Mouse (Mus musculus) forebrain, postnatal 0 days (tissue): Measurements from ENCODE around the gene Ccnf. TPM values are rescaled to one million over a fixed set of nuclear protein-coding genes. Genes with fewer than 3 reads are reported as not detected.

Source experiments
- ATAC-seq: fragments of 200-750 bp; cut with Nextera tagmentation; 2 replicates; pipeline ENCODE4 v1.8.0; 2017; ENCODE audit warnings: mild to moderate bottlenecking, moderate library complexity
- DNase-seq: peaks from one replicate; pipeline ENCODE4 v3.0.0-alpha.2; 2015
- H3K27ac ChIP-seq: fragments of 300-500 bp; sonication (generic); 2 replicates; pipeline ENCODE4 v1.5.1; 2014; ENCODE audit warnings: low read depth, mild to moderate bottlenecking, antibody characterized with exemption, low read length, moderate library complexity, mixed read lengths
- H3K27me3 ChIP-seq: fragments of 300-500 bp; sonication (generic); 2 replicates; pipeline ENCODE4 v1.6.1; 2014; ENCODE audit warnings: mild to moderate bottlenecking, low read length, mixed read lengths; ENCODE audit not compliant: insufficient read depth
- H3K36me3 ChIP-seq: fragments of 300-500 bp; sonication (generic); 2 replicates; pipeline ENCODE4 v1.6.1; 2014; ENCODE audit warnings: mild to moderate bottlenecking, moderate library complexity; ENCODE audit not compliant: insufficient read depth
- H3K4me1 ChIP-seq: fragments of 300-500 bp; sonication (generic); 2 replicates; pipeline ENCODE4 v1.6.1; 2014; ENCODE audit warnings: antibody characterized with exemption; ENCODE audit not compliant: insufficient read depth
- H3K4me2 ChIP-seq: fragments of 300-500 bp; sonication (generic); 2 replicates; pipeline ENCODE4 v1.6.1; 2014; ENCODE audit warnings: low read depth, mild to moderate bottlenecking, moderate library complexity
- H3K4me3 ChIP-seq: fragments of 300-500 bp; sonication (generic); 2 replicates; pipeline ENCODE4 v1.5.1; 2014; ENCODE audit warnings: low read depth, low read length, mixed read lengths
- H3K9ac ChIP-seq: fragments of 300-500 bp; sonication (generic); 2 replicates; pipeline ENCODE4 v1.6.1; 2014; ENCODE audit warnings: mild to moderate bottlenecking
- H3K9me3 ChIP-seq: fragments of 300-500 bp; sonication (generic); 2 replicates; pipeline ENCODE4 v1.6.1; 2016; ENCODE audit warnings: low read length
- CTCF ChIP-seq: sonication (generic); IDR thresholded peaks from 2 replicates; pipeline ENCODE4 v1.5.1; 2016; ENCODE audit warnings: antibody characterized with exemption, control low read depth, low read depth
- WGBS: fragments of 180-500 bp; shearing (Covaris S2); extraction: QIAGEN DNeasy Blood & Tissue Kit; methylation state at CpG from one replicate; pipeline ENCODE4 v1.1.7; 2014; 5-methylcytosine and 5-hydroxymethylcytosine counted together
- polyA plus RNA-seq: library from polyadenylated mRNA; unstranded; fragments of >200 nt; fragmentation: Nextera tagmentation; extraction: Ambion mirVana; gene quantifications from 2 replicates; pipeline ENCODE4 v1.2.1, GENCODE M21; 2015
- total RNA-seq: library from RNA; depleted of rRNA; stranded (reverse); fragments of >200 nt; gene quantifications from 2 replicates; pipeline ENCODE4 v1.2.3, GENCODE M21; 2014

Gene Ccnf
- total and polyA plus RNA-seq, 2 experiments from 2014 or later: 6.9 to 7.4 TPM

GRCm38 (mm10) chr17:24224741-24225140, 26.5 kb downstream of the Ccnf start:
- Histone ChIP-seq H3K36me3 (peaks cover 24% of the 10 kb centered on the region), H3K27ac (no peak overlapping the region), H3K4me2 (no peak overlapping the region), H3K9ac (no peak overlapping the region), H3K4me1 (peaks cover 8% of the 10 kb centered on the region; the same call in 1 of the 2 replicates), H3K27me3 (no peaks in the 10 kb centered on the region), H3K9me3 (no peaks in the 10 kb centered on the region), H3K4me3 (no peak overlapping the region)
- DNase-seq (no peak), ATAC-seq (no peak)
- no peak for TF ChIP-seq CTCF
- 89% methylated on average over 10 of the region's 10 CpGs for WGBS

- peaks cover 24% of the 10 kb centered on the region for H3K36me3 ChIP-seq
- ATAC-seq: no peak
- WGBS: 94% methylated on average over 5 of the region's 5 CpGs
Measured at GRCm38 (mm10) chr17:24223513-24223912, 27.8 kb downstream of the Ccnf start.

DNA sequence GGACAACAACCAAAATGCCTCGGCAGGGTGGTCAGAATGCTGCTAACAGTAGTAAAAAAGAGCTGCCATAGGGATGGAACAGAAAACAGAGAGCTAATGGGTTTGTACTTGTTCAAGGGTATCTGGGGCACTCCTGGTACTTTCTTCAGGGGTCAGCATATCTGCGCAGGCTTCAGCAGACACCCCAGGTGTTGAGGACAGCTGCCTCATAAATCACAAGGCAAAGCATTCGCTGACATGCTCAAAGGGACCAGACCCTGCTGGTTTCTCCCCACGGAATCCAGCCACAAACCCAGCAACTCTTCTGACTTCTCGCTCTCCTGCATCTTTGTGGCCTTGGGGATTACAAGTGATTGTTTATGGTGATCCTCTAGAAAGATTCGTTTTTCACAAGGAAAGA, 28.6 kb downstream of the Ccnf start:
- H3K27ac ChIP-seq: no peak overlapping the region
- 83% methylated on average over 6 of the region's 6 CpGs for WGBS
- DNase-seq: no peak

More at GRCm38 (mm10) chr17:24223513-24223912, 27.8 kb downstream of the Ccnf start:
- no peak overlapping the region for H3K27ac ChIP-seq
- no peak for TF ChIP-seq CTCF
- no peak for DNase-seq
- H3K4me3 ChIP-seq: no peak overlapping the region
- no peak overlapping the region for H3K9ac ChIP-seq
- H3K9me3 ChIP-seq: no peaks in the 10 kb centered on the region
- H3K27me3 ChIP-seq: no peaks in the 10 kb centered on the region
- H3K4me1 ChIP-seq: peaks cover 11% of the 10 kb centered on the region; the same call in 1 of the 2 replicates
- no peak overlapping the region for H3K4me2 ChIP-seq

GRCm38 (mm10) chr17:24220435-24221411, 30.6 kb downstream of the Ccnf start, which contains the start of gene Tedc2:
Tedc2 (minus strand) TSS chr17:24220851.
- 6% methylated on average over 41 of the region's 41 CpGs for WGBS
- H3K27me3 ChIP-seq: no peaks in the 10 kb centered on the region
- no peaks in the 10 kb centered on the region for H3K9me3 ChIP-seq
- DNase-seq (peak; percentile 90), ATAC-seq (peak; percentile 97)
- peaks cover 11% of the 10 kb centered on the region; the same call in 1 of the 2 replicates for H3K4me1 ChIP-seq
- TF ChIP-seq CTCF: no peak
- H3K36me3 ChIP-seq: peaks cover 21% of the 10 kb centered on the region
- peak within 1 kb of the TSS; percentile 73 for H3K27ac ChIP-seq
- peak within 1 kb of the TSS; percentile 66 for H3K9ac ChIP-seq
- peak within 1 kb of the TSS; percentile 70 for H3K4me3 ChIP-seq
- H3K4me2 ChIP-seq: peak within 1 kb of the TSS; percentile 86

More for the DNA sequence above, 28.6 kb downstream of the Ccnf start:
- no peaks in the 10 kb centered on the region for H3K27me3 ChIP-seq
- no peak overlapping the region for H3K4me2 ChIP-seq
- no peak overlapping the region for H3K4me3 ChIP-seq
- ATAC-seq: no peak
- no peak for TF ChIP-seq CTCF
- H3K9me3 ChIP-seq: no peaks in the 10 kb centered on the region
- peaks cover 19% of the 10 kb centered on the region for H3K36me3 ChIP-seq
- no peak overlapping the region for H3K9ac ChIP-seq
- H3K4me1 ChIP-seq: peaks cover 11% of the 10 kb centered on the region; the same call in 1 of the 2 replicates

DNA sequence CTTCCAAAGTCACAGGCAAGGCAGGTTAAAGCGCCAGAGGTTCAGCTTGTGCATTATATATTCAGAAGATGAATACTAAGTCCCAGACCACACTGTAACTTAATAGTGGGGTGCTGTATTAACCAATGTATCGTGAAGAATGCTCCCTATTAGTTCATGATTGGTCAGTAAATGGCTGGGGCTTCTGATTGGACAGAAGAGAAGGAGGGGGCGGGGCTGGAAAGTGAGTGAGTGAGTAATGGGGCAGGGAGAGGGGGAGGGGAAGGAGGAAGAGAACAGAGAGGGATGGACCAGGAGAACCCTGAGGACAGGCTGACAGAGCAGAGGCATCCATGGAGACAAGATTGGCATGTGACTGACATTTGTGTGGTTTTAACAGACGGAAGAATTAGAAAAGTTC, 34.4 kb downstream of the Ccnf start:
- Histone ChIP-seq H3K9me3 (no peaks in the 10 kb centered on the region), H3K36me3 (peaks cover 18% of the 10 kb centered on the region), H3K27me3 (no peaks in the 10 kb centered on the region), H3K4me1 (peaks cover 13% of the 10 kb centered on the region), H3K27ac (no peak overlapping the region), H3K4me2 (no peak overlapping the region), H3K9ac (no peak overlapping the region), H3K4me3 (no peak overlapping the region)
- DNase-seq (no peak), ATAC-seq (no peak)
- 72% methylated on average over 4 of the region's 4 CpGs for WGBS
- TF ChIP-seq CTCF: no peak

DNA sequence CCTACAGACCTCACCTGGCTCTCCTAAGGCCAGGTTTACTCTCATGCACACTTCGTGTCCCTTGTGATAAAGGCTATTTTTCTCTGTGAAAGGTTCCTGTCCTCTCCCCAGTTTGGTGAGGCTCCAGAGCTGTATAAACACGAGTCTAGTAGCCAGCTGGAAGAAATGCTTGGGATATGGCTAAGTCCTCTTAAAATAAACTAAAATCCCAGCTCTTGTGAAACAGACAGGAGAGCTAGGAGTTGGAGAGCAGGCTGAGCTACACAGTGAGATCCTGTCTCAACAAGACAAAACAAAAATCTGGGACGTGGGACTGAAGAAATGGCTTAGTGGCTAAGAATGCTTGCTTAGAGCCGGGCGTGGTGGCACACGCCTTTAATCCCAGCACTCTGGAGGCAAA, 38.1 kb downstream of the Ccnf start:
- Histone ChIP-seq H3K4me1 (peaks cover 24% of the 10 kb centered on the region), H3K9me3 (no peaks in the 10 kb centered on the region), H3K27me3 (no peaks in the 10 kb centered on the region), H3K27ac (no peak overlapping the region), H3K36me3 (peaks cover 18% of the 10 kb centered on the region), H3K9ac (no peak overlapping the region), H3K4me2 (no peak overlapping the region), H3K4me3 (no peak overlapping the region)
- TF ChIP-seq CTCF: no peak
- DNase-seq (no peak), ATAC-seq (no peak)
- 73% methylated on average over 6 of the region's 6 CpGs for WGBS
